Mouse (Mus musculus) lung, postnatal 4 days (tissue): ENCODE results near the gene Lpp.

Experiments used
- DNase-seq, 2 experiments: peaks; one replicate each; pipeline ENCODE4 v3.0.0; 2021

Gene Lpp

DNA sequence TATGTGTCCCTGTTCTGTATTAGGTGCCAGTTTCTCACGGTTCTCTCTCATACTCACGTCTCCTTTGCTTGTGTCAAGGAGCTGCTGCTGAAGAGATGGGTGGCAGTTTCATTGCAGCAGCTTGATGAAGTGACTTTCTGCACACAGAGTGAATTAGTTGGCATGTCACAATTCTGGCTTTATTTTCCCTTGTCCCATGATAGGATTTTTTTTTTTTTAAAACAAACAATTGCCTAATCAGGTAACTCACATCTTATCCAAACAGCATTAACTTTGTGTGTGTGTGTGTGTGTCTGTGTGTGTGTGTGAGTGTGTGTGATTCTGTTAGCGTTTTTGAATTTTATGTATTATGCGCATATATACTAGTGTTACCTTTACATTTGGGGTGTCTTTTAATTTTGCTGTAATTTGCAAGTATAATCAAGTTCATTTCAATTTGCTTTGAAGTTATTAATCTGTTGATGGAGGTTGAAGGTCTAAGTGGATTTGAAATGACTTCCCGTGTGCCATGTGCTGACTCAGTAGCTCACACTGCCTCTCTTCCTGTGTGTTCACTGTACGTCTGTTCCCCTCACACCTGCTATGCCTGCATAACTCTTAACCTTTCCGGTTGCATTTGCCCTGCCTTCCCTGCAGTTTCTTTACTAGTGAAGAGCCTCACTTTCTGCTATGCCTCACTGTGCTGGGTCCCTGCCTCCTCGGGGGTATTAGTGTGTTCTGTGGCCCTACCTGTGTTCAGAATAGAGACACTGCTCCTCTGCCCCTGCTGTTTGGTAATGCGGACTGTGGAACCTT, 247.9 kb downstream of the Lpp start:
- no peak for DNase-seq

DNA sequence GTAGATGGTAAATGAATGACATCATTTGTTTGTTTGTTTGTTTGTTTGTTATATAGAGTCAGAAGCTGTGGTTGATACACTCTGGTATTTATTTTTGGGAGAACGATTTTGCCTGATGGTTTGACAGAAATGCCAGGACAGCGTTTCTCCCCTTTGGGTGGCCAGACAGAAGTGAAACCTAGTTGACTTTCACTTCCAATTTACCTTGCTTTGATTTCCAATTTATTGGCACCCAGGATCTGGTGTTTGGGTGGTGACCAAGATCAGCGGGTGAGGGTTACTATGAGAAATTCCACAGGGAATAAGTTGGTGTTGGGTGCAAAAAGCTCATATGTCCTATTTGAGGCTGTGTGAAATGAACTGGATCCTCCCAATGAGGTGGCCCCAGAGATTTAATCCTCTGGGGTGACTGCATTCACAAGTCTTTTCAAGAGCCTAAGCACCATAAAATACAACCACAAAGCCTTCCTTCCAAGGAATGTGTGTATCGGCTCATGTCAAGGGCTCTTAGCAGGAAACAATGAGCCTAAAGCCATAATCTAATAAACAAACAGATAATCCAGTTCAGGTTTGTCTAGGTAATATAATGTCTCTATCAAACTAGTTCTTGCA, 249.8 kb downstream of the Lpp start:
- DNase-seq = no peak

DNA sequence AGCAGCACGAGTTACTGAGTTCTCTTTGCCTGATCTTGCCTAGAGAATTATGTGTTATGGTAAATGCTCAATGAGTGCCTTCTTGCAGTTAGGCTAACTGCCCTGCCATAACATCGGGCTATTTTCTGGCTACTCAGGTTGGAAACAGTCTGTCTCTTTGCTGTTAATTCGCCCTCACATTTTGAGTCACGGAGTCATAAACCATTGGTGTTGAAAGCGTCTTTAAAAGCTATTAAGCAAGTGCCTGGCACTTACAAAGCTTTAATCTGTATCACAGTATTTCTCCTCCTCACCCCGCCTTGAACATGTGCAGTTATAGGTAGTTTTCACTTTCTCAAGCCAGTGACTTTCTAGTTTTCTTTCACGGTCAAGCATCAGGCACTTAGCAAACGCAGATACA, 250.8 kb downstream of the Lpp start:
- DNase-seq = no peak

DNA sequence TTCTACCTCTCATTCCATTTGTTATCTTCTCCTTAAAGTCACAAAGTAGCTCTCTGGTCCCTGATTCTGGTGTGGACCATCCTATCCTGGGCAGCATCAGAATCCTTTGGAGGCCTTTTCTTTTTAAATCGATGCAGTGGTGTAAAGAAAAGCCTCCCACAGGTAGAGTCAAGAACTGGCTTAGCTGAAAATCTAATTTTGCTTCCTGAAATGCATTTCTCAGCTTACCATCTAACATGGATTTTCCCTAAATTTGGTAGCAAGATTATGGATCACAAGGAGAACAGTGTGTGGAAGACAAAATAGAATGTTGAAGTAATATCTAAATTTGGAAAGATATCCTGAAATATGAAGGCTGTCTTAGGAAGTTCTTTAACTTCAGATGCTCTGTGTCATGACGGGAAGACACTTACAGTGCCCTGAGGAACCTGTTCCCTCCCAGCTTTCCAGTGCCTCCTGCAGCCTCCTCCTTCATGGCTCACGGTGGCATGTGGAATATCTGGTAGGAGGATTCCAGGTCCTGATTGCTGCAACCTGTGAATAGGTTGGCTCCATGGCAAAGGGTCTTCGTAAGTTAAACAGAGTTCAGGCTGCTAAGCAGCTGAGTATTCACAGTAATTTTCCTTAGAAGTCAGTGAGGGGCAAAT, 251.6 kb downstream of the Lpp start:
- DNase-seq = no peak

DNA sequence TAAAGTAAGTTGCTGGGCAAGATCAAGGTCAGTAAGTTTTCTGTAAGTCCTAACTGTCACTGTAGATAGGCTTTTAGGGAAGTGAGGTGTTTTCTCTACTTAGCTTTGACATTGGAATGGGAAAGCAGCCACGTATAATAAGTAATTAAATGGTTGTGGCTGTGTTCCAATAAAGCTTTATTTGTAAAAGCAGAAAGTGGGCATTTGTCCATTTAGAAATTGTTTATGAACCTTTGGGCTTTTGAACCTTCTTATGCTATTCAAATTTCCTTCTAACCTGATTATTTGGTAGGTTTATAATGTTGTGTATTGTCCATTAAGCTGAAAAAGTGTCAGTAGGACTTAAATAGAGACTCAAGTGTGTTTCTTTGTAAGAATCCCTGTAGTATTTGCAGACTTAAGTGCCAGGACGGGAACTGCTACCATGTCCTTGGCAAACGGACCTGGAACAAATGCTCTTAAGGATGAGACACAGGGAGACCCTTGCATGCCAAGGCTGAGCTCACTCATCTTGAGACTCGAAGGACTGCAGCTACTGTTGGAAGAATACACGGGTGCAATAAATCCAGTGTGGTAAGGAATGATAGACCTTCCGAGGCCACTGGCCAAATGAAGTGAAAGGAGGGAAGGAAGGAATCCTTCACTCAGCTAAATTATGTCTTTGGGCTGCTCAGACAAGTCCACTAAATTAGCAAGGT, 252.7 kb downstream of the Lpp start:
- no peak for DNase-seq

DNA sequence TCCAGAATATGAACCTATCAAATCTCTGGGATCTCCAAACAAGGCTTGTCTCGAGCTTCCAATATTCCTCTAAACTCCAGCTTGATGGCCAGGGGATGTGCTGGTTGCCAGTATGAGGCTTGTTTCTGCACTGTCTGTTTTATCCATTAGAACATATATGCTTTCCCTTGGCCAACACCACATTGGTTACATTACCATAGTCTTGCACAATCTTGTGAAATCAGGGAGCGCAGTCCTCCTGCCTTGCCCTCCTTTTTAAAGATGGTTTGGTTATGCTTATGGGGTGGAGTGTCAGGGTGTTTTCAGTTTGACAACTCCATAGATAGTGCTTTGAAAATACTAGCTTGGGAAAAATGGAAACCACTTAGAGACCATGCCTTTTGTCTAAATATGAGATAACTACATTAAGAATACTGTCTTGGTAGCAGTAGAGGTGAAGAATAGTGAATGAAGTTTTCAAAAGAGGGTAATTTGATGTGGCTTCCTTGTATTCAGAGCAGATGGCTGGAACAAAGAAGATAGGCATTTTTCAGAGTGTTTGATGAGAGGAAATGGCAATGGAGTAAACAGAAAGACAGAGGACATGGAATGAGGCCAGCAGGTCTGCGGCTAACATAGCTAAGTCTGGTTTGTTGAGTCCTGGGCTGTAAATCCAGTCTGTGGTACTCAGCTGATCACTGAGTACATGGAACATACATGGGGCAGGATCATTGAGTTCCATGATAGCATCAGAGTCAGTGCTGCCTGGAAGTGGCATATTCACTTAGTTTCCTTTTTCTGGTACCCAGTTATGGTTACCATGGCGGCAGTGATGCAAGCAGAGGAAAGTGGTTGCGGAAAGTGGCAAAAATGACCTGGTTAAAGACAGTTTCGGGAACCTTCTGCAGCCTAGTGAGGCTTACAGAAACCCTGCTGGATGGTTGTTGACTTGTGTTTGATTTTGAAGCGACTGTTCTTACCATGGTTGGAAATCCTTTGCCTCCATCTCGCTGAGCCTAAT, 258.6 kb downstream of the Lpp start:
- peak; percentile 17 to 28 for DNase-seq

DNA sequence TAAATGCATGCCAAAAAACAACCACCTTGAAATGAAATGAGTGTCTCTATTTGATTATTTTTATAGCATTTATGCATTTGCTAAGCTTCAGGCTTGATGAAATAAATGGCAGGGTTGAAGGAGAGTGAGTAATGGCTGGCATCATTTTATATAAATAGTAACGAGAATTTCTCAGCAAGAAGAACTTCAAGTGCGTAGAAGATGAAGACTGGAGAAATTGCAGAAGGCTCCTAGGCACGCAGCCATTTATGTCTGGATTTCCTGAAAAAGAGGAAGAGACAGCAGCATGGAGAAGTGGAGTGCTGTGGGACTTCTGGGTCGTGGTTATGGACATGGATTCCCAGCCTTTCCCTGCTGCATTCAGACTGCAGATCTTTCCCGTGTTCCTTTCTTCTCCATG, 259.7 kb downstream of the Lpp start:
- DNase-seq = no peak

DNA sequence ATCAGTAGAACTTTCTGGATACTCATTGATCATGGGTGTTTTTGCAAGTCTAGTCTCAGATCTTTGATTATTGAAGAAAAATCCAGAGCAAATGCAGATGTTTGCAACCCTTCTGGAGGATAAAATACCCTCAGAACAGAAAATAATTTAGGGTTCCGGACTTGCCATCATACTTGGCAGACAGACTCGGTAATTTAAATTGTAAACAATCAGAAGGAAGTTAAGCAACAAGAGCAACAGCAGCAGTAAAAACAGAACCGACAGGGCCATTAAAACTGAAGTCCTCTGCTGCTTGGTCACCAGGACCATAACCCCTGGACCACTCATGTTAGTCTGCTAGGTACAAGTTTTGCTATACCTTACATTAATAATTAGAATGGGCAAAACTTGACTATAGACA, 261.8 kb downstream of the Lpp start:
- DNase-seq = no peak

DNA sequence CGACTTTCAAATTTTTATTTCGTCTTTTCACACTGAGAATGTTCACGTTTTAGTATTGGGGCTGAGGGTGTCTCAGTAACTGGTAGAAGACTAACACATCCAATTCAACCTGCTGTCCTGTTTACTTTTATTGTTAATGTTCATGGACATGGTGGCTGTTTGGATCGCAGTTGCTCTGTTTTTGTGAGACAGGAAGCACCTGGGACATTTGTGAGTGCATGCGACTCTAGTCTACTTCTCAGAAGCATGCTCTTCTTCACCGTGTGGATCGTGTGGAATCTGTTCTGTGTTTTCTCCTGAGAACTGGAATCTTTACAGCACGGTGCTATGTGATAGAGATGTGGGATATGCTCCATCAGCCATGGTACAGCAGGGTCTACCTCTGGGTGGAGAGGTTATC, 262.7 kb downstream of the Lpp start:
- DNase-seq = no peak

DNA sequence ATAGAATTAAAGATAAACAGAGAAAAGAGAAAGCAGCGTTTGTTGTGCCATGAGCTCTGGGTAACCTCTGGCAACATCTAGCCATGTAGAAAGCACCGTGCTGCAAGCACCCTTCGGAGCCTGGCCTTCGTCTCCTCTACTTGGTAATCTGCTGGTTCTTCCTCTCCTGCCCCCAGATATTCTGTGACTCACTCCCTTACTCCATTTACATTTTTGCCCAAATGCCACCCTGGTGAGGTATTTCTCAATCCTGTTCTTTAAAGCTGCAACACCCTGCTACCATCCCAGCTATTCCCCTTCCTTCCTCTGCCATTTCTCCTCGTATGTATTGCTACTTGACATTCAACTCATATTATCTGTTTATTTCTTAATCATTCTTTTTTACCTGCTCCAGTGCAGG, 263.4 kb downstream of the Lpp start:
- DNase-seq = no peak

DNA sequence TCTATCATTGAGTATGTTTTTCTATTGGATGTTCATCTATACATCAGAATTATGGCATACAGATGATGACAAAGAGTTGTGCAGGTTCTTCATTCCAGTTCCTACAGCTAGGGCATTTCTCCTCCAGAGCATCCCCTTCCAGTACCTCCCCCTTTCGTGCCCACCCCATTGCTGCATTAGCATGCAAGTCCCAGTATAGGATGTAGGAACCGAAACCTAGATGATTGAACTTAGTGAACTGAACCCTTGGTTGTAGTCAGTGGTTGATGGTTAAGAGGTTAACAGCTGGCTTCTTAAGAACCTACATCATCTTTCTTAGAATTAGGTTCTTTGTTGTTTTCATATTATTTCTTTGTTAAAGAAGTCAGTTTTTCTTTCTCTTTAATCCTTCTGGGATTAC, 265.7 kb downstream of the Lpp start:
- no peak for DNase-seq

DNA sequence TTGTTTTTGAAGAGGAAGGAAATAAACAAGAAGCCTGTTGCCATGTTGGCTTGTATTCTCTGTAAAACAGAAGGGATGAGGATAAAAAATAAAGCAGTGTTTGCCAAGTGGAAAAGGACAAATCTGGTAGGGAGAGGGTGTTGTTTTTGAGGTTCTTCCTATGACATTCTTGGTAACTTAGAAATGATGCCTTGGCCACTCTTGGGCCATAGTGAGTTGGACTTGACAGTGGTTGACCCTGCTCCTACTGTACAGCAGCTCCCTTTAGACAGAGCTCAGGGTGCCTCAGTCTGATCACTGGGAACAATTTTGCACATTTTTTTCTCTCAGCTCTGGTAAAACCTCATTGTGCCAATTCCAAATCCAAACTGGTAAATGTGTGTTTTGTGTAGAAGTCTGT, 270.8 kb downstream of the Lpp start:
- DNase-seq = no peak

DNA sequence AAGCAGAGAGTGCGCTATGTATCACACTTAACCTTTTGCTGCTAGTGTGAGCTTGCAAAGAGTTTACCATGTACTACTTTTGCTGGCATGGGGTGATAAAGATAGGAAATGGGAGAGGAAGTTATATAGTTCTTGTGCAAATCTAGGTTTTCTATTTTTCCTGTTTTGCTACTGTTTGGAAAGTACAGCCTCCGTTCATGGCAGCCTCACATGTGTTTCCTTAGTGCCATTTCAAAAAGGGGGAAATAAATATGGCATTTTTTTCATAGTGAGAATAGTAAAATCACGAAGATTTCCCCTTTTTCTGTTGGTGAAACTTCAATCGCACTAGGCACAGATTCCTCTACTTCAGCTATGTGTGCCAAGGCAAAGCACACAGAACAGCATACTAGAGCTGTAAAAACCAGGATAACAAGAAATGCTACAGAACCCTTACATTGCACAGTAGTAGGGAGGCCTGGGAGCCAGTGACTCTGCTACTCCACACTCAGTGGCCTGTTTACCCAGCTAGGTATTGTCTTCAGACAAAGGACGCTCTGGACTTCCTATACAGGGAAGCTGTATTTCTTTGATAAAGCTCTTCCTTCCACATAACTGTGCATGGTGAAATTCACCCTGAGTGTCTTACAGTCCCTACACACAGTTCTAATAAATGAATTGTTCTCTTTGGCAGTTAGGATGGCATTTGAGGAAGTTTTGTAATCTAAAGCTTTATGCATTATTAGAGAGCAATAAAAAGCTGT, 276.6 kb downstream of the Lpp start:
- DNase-seq = no peak

DNA sequence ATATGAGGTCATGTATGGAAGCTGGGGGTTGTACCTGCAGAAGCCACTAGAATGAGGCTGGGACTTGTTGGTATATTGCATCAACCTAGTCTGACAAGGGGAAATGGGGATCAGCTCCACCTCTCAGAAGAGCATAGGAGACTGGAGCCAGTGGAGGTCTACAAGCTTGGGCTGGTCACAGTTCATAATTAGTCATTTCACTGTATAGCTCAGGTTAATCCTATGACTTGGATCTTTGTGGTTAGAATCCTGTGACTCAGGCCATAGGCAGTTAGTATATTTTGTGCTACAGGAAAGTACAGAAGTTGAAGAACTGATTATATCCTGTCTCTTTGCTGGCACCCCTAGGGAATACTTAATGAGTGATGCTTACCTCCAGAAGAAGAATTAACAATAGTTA, 285.6 kb downstream of the Lpp start:
- no peak for DNase-seq

DNA sequence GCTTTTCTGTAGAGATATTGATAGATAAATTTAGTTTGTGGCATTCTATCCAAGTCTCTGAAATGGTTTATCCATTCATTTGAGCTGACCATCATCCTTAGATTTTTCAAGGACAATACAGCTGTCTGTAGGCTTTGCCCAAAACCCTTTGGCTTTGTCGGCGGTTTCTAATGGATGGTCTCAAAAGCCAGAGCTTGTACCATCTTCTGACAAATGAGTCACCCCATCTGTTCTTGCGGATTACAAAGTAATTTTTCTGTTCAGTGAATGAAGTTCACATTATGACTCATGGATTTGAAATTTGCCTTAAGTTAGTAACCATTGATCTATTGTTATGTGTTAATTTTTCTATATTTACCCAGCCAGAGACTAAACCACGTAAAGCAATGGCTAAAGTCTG, 301.8 kb downstream of the Lpp start:
- no peak for DNase-seq

DNA sequence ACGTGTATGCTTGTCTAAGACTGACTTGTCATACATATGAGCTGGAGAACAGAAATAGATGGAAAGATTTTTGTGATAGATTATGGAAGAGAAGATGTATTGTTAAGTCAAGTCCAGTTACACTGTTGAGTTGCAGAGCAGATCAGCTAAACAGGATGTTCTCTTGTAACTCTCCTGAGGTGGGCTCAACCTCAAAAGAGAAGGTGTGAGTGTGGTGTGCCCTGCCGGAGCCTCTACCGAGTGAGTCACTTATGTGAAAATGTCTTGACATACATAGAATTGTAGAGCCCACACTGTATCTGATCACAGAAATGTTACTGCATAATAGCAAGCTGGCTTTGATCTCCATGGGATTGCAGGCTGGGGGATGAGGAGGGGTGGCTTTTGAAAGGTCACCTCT, 310.9 kb downstream of the Lpp start:
- DNase-seq = no peak

DNA sequence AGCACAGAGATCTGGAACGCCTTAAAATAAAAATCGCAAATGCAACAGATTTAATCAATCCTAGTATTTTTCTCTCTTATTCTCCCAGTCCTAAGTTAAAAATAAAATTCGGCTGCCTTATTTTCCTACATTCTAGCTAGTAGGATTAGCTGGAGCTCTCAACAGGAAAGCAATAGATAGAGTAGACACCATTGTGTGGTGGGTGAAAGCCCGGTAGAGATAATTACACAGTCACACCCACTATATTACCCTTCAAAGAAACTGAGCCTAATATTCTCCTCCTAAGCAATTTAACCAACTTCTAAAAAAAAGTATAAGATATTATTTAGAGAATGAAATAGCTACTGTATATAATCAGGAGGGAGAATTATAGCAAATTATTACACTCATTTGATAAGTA, 330.3 kb downstream of the Lpp start:
- no peak for DNase-seq

DNA sequence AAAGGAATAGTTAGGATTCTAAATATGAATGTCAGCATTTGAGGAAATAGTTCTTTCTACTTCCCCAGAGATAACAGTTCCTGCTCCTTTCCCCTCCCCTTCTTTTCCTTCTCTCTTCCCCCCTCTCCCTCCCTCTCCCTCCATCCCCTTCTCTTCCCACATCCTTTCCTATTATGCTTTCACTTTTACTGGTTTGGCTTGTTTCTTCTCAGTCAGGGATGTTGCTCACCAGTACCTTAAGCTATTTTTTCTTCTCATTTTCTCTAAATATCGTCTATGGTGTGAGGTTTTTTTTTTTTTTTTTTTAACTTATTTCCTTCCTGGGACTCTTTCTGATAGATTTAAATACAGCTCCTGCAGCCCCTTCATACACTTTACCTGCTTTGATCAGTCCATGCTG, 339.4 kb downstream of the Lpp start:
- DNase-seq = no peak

DNA sequence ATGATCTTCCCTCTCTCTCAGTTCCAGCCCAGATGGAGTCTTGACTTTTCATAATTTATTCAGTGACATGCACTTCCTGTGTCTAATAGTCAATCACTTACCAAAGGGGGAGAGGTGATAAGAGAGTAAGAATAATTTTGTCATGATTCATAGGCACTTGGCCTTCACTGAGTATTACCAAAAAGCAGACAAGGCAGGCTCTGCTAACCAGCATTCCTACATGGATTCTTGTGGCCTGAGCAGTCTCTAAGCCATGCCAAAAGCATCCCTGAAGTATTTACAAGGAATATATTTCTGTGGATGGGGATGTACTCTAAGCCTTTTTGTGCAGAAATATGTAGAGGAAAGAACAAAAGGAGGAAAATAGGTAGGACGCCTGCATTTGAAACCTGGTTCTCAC, 340.0 kb downstream of the Lpp start:
- no peak for DNase-seq

DNA sequence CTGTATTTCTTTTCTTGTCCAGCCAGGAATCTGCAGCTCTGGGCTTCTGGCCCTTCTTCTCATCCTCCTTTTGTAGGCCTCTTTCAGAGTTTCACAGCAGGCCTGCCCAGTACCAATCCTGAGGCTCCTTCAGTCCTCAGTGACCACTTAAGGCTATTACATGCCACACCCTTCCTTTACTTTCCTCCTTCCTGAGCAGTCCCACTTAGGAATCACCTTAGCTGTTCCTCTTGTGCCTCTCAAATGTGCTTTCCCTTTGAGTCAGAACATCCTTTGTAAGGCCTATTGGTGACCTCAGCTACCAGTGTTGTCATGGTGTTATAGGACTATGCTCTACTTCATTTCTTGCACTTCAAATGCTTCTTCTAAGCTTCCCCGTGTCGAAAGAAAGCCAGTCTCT, 342.4 kb downstream of the Lpp start:
- DNase-seq = no peak

DNA sequence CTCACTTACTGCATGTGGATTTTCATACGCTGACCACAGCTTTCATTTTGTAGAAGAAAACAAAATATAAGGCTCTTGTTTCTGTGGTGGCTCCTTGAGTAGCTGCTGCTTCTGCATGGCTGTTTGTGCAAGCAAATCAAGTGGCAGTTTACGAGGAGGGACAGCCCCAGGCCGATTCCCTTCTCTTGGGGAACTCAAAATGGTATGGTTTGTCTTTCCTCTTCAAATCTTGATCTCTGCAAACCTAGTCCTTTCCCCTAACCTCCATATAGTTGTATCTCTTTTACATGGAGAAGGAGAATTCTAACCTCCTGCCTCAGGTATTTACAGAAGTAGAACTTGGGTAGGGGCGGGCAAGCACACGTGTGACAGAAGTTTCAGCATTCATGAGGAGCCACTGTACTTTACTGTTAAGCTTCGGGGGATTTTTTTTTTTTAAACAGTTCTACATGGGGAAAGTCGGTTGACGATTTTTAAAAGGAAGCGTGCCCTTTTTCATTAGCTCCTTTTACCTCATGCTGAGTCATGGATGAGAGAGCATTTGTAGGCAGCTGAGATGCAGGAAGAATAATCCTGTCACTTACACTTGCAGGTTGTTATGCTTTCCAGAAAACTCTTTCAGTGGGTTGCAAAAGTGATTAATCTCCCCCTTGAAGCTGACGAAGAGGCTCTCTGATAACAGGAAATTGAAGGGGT, 344.2 kb downstream of the Lpp start:
- DNase-seq = no peak
